Mouse (Mus musculus): ENCODE results near the gene Gm3194.
"Not testable (repeated sequence)": the region's sequence is repeated elsewhere in the genome, so short reads cannot be mapped to it uniquely, and the experiment has no call there.

- TF ChIP-seq CTCF (IDR thresholded peaks at IDR 0.05; ENCODE audit: control insufficient read depth, insufficient read depth, low read length); POLR2A (IDR thresholded peaks at IDR 0.05; ENCODE audit: borderline replicate concordance, control insufficient read depth, low read depth, low read length): not testable (repeated sequence)
Measured at GRCm38 (mm10) chr14:5477730-5478129, 22.5 kb upstream of the Gm3194 start, which contains the start of gene Gm8246.
